Mouse (Mus musculus) cerebellum, adult 2 months (tissue): ENCODE measurements at regions not wholly inside any gene's neighbourhood (a gene's known extent, or its start where the extent isn't known, plus 50 kb on each side); places are given as distances from the start of the nearest gene placed in this dataset.

Experiments used
- CTCF ChIP-seq: fragments of 200-500 bp; IDR thresholded peaks from 2 replicates; pipeline ENCODE4 v1.5.1; 2011; ENCODE audit warnings: low read depth, mild to moderate bottlenecking, control low read depth, low read length, moderate library complexity, borderline replicate concordance; ENCODE audit not compliant: insufficient read depth
- POLR2A ChIP-seq: fragments of 200-500 bp; IDR thresholded peaks from 2 replicates; pipeline ENCODE4 v1.6.1; 2011; ENCODE audit warnings: low read length, control low read depth, borderline replicate concordance; ENCODE audit not compliant: insufficient read depth

- TF ChIP-seq CTCF (no peak), POLR2A (no peak)
Measured at GRCm38 (mm10) chr7:55549211-55549610, 218.8 kb upstream of the Siglech start.
